Mouse (Mus musculus) lung, postnatal 4 days (tissue): ENCODE results near the gene Fgd1.

ENCODE experiments used
- DNase-seq, 2 experiments: peaks; one replicate each; pipeline ENCODE4 v3.0.0; 2021

Fgd1 gene

DNA sequence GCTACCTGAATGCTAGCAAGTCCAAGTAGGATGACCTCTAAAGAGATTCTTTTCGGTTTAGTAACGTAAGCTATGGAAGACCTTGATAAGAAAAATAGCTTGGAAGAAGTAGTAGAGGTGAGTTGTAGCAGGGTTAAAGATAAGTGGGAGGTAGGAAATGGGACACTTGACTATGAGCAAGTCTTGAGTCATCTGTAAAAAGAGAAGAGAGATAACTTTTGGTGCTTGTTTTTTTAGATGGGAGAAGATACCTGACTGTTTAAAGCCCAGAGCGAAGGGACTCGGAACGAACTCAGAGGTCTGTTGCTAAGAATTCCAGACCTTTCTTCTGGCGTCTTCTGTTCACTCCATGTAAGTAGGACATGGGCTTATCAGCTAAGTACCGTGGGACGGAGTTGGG is at the start of gene Fgd1:
Fgd1 (plus strand) TSS at position 301 of the 400 bp plus-strand sequence.
- DNase-seq, result no peak

DNA sequence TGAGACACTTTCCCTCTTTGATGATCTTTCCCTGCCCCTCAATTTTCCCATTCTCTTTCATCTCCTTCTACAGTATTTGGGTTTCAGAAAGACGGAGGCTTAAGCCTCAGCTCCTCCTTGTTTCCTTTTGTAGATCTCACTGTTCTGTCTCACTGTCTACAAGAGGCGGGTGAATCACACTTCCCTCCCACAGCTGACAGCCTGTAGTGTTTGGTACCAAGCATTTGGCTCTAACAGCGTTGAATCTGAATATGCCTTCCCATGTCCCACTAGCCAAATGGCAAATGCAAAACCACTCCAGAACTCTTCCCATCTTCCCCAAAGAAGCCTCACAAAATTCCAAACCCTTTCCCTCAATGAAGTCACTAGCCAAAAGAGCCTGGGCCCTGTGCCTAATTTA is 49.2 kb upstream of the Fgd1 start:
- DNase-seq, result no peak

DNA sequence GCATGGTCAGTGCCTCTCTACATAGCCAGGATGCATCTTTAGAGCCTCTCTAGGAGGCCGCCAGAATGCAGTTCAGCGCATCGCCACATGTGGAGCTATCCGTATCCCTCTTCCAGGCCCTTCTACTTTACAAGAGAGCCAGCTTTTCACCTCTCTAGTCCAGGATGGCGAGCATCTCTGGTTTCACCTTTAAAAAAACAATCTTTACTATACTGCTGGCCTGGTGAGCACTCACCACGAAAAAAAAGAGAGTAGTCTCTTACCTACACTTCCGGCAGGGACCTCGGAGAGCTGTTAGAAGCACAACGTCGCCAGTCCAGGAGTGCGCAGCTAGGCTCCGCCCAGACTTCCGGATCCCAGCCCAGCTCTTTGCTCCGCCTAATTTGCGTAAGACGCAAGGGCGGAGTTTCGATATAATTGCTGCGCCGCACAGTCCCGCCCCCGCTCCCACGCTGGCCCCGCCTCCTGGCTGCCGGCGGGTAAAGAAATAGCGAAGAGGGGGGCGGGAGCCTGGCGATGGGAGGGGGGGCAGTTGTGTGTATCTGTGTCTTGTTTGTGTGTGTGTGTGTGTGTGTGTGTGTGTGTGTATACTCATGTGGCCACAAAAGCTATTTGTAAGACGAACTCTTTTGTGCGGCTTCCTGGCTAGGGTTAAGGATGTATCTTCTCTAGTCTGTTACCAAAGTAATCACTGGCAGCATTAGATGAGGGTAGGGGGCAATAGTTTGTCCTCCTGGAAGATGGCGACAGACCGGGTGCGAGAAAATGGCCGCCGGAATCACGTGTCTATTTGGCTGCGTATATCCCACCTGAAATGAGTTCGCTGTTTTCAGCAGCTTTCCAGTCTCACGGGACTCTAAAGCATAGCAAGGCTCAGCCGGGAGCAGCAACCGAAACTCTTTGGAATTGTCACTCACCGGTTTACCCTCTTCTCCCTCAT is 28.7 kb upstream of the Fgd1 start, which contains the start of gene Gnl3l:
Gnl3l (minus strand) TSS at position 385 of the 940 bp plus-strand sequence.
- DNase-seq, result peak; percentile 91 to 92

DNA sequence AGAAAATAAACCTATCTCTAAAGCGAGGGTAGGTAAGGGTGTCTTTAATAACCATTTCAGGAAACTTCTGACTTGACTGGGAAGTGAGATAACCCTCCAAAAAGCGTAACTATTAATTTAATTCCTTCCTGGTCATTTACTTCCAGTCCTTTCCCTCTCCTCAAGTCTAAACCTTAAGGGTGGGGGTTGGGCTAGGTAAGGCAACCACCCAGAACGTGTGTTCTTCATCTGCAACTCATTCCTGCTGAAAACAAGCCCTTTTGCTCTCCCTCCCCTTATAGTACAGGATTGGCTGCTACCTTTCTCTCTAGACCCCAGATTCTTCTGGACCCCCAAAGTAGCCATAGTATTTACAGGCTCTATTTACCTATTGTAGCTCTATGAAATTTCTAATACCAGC is 28.1 kb upstream of the Fgd1 start:
- DNase-seq, result no peak

DNA sequence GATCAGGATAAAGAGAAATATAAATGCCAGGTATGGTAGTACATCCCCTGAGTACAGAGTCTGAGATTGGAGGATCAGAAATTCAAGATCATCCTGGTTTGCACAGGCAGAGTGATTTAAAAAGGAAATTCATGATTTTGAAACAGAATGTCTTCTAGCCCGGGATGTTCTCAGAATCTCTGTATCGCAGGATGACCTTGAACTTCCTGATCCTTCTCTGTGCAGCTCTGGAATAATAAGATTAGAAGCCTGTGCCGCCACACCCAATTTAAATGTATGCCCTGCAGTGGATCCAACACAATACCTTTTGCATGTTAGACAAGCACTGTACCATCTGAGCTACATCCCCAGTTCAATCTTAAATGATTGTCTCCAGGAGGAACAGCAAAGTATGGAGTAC is 27.2 kb upstream of the Fgd1 start:
- DNase-seq, result no peak

DNA sequence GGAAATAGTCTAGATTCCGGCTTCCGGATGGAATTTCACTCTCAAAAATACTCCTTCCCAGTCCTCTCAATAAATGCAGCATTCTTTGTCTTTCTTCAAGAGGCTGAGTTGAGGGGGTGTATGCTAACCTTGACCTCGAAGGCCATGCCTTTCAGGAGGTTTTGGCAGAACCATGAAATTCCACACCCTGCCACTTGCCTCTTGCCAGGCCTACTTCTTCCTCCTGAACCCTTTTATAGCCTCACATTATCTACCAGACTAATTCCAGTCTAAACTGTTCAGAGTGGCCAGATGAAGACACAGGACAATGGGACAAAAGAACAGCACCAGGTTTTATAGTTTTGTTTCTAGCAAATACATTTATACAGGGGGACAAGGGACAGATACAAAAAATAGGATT is 14.6 kb upstream of the Fgd1 start:
- DNase-seq, result no peak

DNA sequence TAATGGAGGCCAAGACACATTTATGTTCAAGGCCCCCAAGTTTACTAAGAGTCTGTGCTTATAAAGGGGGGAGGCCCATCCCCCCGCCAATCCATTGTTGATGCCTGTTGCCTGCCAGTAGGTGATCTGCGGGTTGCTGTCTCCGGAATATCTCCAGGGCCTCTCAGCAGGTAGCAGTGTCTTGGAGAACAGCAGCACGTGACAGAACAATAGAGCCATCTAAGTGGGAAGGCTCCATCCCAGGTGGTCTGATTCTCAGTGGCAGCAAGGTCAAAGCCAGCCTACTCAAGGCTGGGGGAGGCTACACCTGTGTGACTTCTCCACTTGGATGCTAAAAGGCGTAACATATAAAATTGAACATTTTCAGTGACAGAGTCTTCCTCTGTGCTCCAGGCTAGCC is 4.7 kb upstream of the Fgd1 start:
- no peak for DNase-seq

DNA sequence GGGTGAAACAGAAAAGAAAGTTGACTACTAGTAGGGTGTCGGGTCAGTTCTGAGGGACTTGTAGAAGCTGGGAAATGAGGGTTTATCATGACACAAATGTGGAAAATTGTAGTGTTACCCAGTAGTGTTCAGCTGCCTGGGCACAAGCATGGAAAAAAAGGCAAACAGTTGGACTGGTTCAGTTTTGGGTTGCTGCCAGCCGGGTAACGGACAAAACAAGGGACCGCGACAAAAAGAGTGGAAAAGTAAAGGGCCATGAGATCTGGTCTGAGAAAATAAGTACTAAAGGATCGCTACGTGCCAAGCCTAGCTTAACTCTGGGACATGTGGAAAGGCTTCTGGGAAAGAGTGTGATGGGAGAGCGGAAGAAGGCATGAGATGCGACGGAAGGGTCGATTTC is 371 bp downstream of the Fgd1 start:
- no peak for DNase-seq

DNA sequence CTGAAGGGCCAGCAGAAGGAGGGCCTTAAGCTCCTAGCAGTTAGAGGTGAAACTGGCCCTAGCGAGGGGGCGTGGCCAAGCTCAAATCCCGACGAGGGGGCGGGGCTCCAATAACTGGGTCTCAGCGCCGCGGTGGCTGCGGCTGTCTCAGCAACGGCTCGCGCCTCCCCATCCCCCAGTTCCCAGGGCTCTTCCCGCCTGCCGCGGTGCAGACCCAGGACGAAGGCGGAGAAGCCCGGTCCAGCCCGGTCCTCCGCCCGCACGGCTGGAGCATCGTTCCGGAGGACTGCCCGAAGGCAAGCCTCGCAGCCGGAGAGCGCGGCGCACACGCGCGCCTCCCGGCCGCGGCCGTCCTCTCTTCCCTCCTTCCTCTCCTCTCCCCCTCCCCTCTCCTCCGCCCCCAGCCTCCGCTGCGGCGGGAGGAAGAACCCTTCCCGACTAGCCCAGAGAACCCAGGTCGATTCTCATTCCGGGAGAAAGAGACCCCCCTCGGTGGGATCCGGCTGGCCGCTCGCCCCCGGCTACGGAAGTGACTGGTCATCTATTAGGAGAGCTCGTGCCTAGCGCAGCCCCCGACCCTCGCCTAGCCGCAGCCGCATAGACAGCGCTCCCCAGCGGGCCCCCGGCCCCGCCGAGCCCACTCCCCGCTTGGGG is 954 bp downstream of the Fgd1 start:
- peak; percentile 88 to 90 for DNase-seq

GRCm38 (mm10) chrX:151047431-151048058 is 1.6 kb downstream of the Fgd1 start:
- peak; percentile 29 to 58 for DNase-seq

GRCm38 (mm10) chrX:151049661-151050215 is 3.8 kb downstream of the Fgd1 start:
- DNase-seq, result no peak

DNA sequence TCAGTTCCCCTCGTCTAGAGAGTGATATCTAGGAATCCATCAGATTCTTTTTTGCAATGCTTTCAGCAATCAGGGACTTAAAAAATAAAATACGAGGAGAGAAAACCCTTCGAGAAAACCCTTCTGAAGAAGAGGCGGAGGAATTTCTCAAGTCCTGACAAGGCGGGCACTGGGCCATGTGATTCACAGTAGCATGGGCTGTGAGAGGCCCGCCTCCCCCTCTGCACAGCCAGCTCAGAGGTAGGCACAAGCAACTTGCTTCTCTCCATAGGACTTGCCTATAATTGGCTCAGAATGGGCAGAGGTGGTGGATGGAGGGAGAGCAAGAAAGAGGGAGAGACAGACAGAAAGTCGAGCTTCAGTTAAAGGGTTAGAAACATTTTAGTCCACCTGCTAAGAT is 4.4 kb downstream of the Fgd1 start:
- DNase-seq, result peak in 1 of 2 experiments; percentile 46

DNA sequence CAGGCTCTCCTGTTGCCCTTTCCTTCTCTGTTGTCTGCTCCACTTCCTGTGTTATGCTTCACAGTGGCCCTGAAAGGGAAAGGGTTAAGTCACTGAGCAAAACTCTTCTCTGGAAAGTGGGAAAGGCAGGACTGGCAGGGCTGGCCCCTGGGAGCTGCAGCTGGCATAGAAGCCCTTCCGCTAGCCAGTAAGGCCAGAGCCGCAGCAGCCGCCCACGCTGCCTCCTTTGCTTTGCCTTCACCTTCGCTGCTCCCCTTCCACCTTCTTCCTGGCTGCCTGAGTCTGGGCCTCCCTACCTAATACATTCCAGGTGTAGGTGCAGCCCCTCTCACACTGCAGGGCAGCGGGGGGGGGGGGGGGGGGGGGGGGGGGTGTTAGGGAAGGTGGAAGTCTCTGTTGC is 8.5 kb downstream of the Fgd1 start:
- peak; percentile 12 to 28 for DNase-seq

- peak; percentile 33 to 59 for DNase-seq
Observed at GRCm38 (mm10) chrX:151055559-151055958, 9.6 kb downstream of the Fgd1 start.

DNA sequence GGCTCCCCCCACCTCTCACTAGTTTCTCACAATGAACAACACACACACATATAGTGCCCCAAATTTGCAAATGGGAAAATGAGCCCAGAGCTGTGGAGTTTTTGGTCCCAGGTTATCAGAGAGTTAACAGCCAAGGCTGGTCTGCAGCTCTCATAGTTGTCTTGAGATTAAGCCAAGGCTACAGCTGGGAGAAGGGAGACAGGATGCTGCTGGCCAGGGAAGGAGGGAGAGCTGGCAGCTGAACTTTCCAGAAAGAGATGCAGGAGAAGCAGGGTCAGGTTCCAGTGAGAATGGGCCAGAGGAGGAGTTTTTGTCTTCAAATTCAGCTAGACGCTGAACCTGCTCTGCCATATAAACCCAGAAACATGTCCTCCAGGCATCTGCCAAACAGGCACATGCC is 13.4 kb downstream of the Fgd1 start:
- no peak for DNase-seq

- no peak for DNase-seq
Observed at GRCm38 (mm10) chrX:151061615-151062299, 15.8 kb downstream of the Fgd1 start.

DNA sequence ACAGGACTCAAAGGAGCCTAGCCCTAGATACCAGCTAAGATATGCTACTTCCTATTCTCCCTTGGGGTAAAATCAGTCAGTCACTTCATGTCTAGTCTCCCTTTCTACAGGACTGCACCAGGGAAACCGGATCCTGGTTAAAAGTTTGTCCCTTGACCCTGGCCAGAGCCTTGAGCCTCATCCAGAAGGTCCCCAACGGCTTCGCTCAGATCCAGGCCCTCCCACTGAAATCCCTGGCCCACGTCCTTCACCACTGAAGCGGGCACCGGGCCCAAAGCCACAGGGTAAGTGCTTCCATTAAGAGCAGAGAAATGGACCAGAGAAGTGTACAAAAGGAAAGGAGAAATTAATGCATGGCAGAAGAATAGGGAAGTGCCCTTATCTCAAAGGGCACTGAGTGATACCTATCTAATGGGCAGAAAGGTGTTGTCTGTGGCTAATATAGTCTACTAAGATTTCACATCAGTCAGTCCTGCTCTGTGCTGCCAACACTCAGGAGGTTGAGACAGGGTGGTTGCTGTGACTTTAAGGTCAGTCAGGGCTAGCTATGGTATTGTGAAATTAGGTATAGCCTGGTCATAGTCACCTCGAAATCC is 20.2 kb downstream of the Fgd1 start:
- DNase-seq, result no peak

DNA sequence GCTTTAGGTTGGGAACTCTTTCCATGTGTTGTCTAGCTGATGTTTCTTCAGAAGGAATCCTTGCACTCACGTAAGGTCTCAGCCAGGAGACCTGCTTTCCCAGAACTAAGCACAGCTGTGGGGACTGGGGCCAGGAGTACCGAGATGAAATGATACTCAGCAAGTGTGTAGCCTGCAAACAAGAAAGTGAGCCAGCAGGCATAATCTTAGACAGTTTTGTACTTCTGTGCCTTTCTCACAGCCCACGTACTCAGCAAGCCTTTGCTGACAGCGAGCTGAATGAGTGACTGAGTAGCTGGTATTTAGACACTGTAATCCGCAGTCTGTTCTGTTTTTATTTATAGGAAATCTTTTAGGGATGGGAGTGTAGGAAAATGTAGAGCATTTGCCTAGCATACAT is 21.9 kb downstream of the Fgd1 start:
- no peak for DNase-seq

GRCm38 (mm10) chrX:151076007-151076406 is 30.1 kb downstream of the Fgd1 start:
- no peak for DNase-seq

- no peak for DNase-seq
Observed at GRCm38 (mm10) chrX:151076941-151077485, 31.1 kb downstream of the Fgd1 start.

- DNase-seq, result no peak
Observed at GRCm38 (mm10) chrX:151085599-151085998, 39.6 kb downstream of the Fgd1 start.

DNA sequence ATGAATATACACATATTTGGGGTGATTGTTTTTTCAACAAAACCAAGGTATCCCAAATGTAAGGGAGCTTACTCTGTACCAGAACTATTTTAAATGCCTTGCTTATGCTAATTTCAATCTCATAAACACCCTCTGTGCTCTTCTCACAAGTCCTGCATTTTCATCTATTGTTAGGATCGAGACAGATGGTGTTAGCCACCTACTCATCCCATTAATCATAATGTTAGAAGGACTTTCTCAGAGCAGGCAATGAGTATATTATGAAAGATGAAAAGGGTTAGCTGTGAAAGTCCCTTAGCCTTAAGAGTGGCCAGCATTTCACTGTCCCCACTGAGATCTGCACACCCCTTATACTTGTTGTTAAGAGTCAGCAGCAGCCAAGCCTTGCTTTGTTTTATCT is 41.5 kb downstream of the Fgd1 start:
- no peak for DNase-seq
